Mouse (Mus musculus) hindbrain, embryonic 10.5 days (tissue): ENCODE results near the gene Speer4e. TPM values are rescaled to one million over a fixed set of nuclear protein-coding genes. Genes with fewer than 3 reads are reported as not detected.
"Not testable (repeated sequence)": the region's sequence is repeated elsewhere in the genome, so short reads cannot be mapped to it uniquely, and the experiment has no call there.

Experiments used
- DNase-seq: peaks from one replicate; pipeline ENCODE4 v3.0.0-alpha.2; 2017; ENCODE audit warnings: low spot score
- H3K27ac ChIP-seq: fragments of 300-500 bp; sonication (generic); 2 replicates; pipeline ENCODE4 v1.5.1; 2016; ENCODE audit warnings: mild to moderate bottlenecking, moderate library complexity
- H3K27me3 ChIP-seq: fragments of 300-500 bp; sonication (generic); 2 replicates; pipeline ENCODE4 v1.6.1; 2016; ENCODE audit warnings: mild to moderate bottlenecking; ENCODE audit not compliant: poor library complexity, insufficient read depth, severe bottlenecking
- H3K36me3 ChIP-seq: fragments of 300-500 bp; sonication (generic); 2 replicates; pipeline ENCODE4 v1.6.1; 2016; ENCODE audit warnings: mild to moderate bottlenecking, moderate library complexity
- H3K4me1 ChIP-seq: fragments of 300-500 bp; sonication (generic); replicated peaks from 2 replicates; pipeline ENCODE4 v1.6.1; 2016; ENCODE audit warnings: mild to moderate bottlenecking
- H3K4me3 ChIP-seq: fragments of 300-500 bp; sonication (generic); 2 replicates; pipeline ENCODE4 v1.5.1; 2016; ENCODE audit warnings: mild to moderate bottlenecking, moderate library complexity
- H3K9me3 ChIP-seq: fragments of 300-500 bp; sonication (generic); 2 replicates; pipeline ENCODE4 v1.6.1; 2016; ENCODE audit warnings: mild to moderate bottlenecking, moderate library complexity
- WGBS: fragments of 180-500 bp; shearing (Covaris S2); methylation state at CpG from one replicate; pipeline ENCODE4 v1.1.7; 2016; 5-methylcytosine and 5-hydroxymethylcytosine counted together
- polyA plus RNA-seq: library from polyadenylated mRNA; unstranded; fragments of >200 nt; fragmentation: Nextera tagmentation; extraction: Ambion mirVana; gene quantifications from 2 replicates; pipeline ENCODE4 v1.2.1, GENCODE M21; 2016

Gene Speer4e
- polyA plus RNA-seq: not detected in 2 replicates

- H3K4me3 ChIP-seq, DNase-seq, H3K36me3 ChIP-seq, H3K27ac ChIP-seq, H3K27me3 ChIP-seq, H3K4me1 ChIP-seq: not testable (repeated sequence)
- WGBS: 65% methylated on average over 1 of the region's 1 CpGs
- peaks cover 23% of the 10 kb centered on the region for H3K9me3 ChIP-seq
Observed at GRCm38 (mm10) chr5:14938329-14938728, at the start of gene Speer4e. TSS of gene Speer4e (minus strand) at chr5:14938429.

GRCm38 (mm10) chr5:14986649-14987387 is 48.6 kb upstream of the Speer4e start:
- H3K27me3 ChIP-seq, H3K4me1 ChIP-seq, DNase-seq, H3K27ac ChIP-seq, H3K4me3 ChIP-seq, H3K36me3 ChIP-seq: not testable (repeated sequence)
- 41% methylated on average over 6 of the region's 6 CpGs for WGBS
- peaks cover 32% of the 10 kb centered on the region for H3K9me3 ChIP-seq

- H3K36me3 ChIP-seq, H3K27ac ChIP-seq, DNase-seq, H3K27me3 ChIP-seq, H3K4me3 ChIP-seq, H3K4me1 ChIP-seq: not testable (repeated sequence)
- H3K9me3 ChIP-seq: peaks cover 50% of the 10 kb centered on the region
- WGBS: 52% methylated on average over 1 of the region's 1 CpGs
Observed at GRCm38 (mm10) chr5:14978835-14979234, 40.6 kb upstream of the Speer4e start, which contains the start of gene Gm10354. TSS of gene Gm10354 (minus strand) at chr5:14978935.

GRCm38 (mm10) chr5:14977368-14977767 is 39.1 kb upstream of the Speer4e start:
- H3K9me3 ChIP-seq: peaks cover 59% of the 10 kb centered on the region
- H3K36me3 ChIP-seq, H3K4me1 ChIP-seq, H3K4me3 ChIP-seq, H3K27ac ChIP-seq, DNase-seq, H3K27me3 ChIP-seq: not testable (repeated sequence)
- 77% methylated on average over 4 of the region's 4 CpGs for WGBS

- H3K4me3 ChIP-seq, DNase-seq, H3K27ac ChIP-seq, H3K27me3 ChIP-seq, H3K4me1 ChIP-seq, H3K36me3 ChIP-seq: not testable (repeated sequence)
- WGBS: 75% methylated on average over 4 of the region's 4 CpGs
- H3K9me3 ChIP-seq: peaks cover 61% of the 10 kb centered on the region
Observed at GRCm38 (mm10) chr5:14975294-14975693, 37.1 kb upstream of the Speer4e start.

GRCm38 (mm10) chr5:14972841-14973240 is 34.6 kb upstream of the Speer4e start:
- DNase-seq, H3K4me3 ChIP-seq, H3K27me3 ChIP-seq, H3K36me3 ChIP-seq, H3K4me1 ChIP-seq, H3K27ac ChIP-seq: not testable (repeated sequence)
- peaks cover 44% of the 10 kb centered on the region for H3K9me3 ChIP-seq
- 82% methylated on average over 3 of the region's 3 CpGs for WGBS

GRCm38 (mm10) chr5:14963821-14964220 is 25.6 kb upstream of the Speer4e start:
- not testable (repeated sequence) for H3K27ac ChIP-seq, DNase-seq

GRCm38 (mm10) chr5:14961502-14961901 is 23.3 kb upstream of the Speer4e start:
- WGBS: 83% methylated on average over 4 of the region's 4 CpGs
- H3K36me3 ChIP-seq, H3K27ac ChIP-seq, H3K4me3 ChIP-seq, H3K4me1 ChIP-seq, DNase-seq, H3K27me3 ChIP-seq: not testable (repeated sequence)
- peaks cover 35% of the 10 kb centered on the region for H3K9me3 ChIP-seq

More at GRCm38 (mm10) chr5:14963821-14964220, 25.6 kb upstream of the Speer4e start:
- H3K27me3 ChIP-seq, H3K4me3 ChIP-seq, H3K36me3 ChIP-seq, H3K4me1 ChIP-seq: not testable (repeated sequence)
- 79% methylated on average over 13 of the region's 13 CpGs for WGBS
- H3K9me3 ChIP-seq: peaks cover 31% of the 10 kb centered on the region

- peaks cover 49% of the 10 kb centered on the region for H3K9me3 ChIP-seq
- not testable (repeated sequence) for H3K36me3 ChIP-seq, H3K27ac ChIP-seq, DNase-seq, H3K4me3 ChIP-seq, H3K27me3 ChIP-seq, H3K4me1 ChIP-seq
- 90% methylated on average over 1 of the region's 1 CpGs for WGBS
Observed at GRCm38 (mm10) chr5:14955928-14956706, 17.9 kb upstream of the Speer4e start.

GRCm38 (mm10) chr5:14953587-14953986 is 15.4 kb upstream of the Speer4e start:
- H3K4me3 ChIP-seq, H3K36me3 ChIP-seq, H3K4me1 ChIP-seq, H3K27ac ChIP-seq, DNase-seq, H3K27me3 ChIP-seq: not testable (repeated sequence)
- H3K9me3 ChIP-seq: peaks cover 47% of the 10 kb centered on the region

- H3K27ac ChIP-seq, H3K4me3 ChIP-seq, H3K27me3 ChIP-seq, H3K36me3 ChIP-seq, DNase-seq, H3K4me1 ChIP-seq: not testable (repeated sequence)
- WGBS: 72% methylated on average over 3 of the region's 3 CpGs
- peaks cover 49% of the 10 kb centered on the region for H3K9me3 ChIP-seq
Observed at GRCm38 (mm10) chr5:14952749-14953148, 14.5 kb upstream of the Speer4e start.

GRCm38 (mm10) chr5:14951822-14952221 is 13.6 kb upstream of the Speer4e start:
- not testable (repeated sequence) for H3K27me3 ChIP-seq, DNase-seq, H3K4me3 ChIP-seq, H3K27ac ChIP-seq, H3K36me3 ChIP-seq, H3K4me1 ChIP-seq
- 71% methylated on average over 7 of the region's 7 CpGs for WGBS
- H3K9me3 ChIP-seq: peaks cover 54% of the 10 kb centered on the region

GRCm38 (mm10) chr5:14947482-14948198 is 9.4 kb upstream of the Speer4e start:
- H3K9me3 ChIP-seq: peaks cover 41% of the 10 kb centered on the region
- not testable (repeated sequence) for H3K27ac ChIP-seq
- WGBS: 64% methylated on average over 4 of the region's 4 CpGs

More at GRCm38 (mm10) chr5:14947482-14948198, 9.4 kb upstream of the Speer4e start:
- H3K36me3 ChIP-seq, H3K4me3 ChIP-seq, DNase-seq, H3K4me1 ChIP-seq, H3K27me3 ChIP-seq: not testable (repeated sequence)
